Mouse (Mus musculus): Measurements from ENCODE around the gene Mrps7.

DNA sequence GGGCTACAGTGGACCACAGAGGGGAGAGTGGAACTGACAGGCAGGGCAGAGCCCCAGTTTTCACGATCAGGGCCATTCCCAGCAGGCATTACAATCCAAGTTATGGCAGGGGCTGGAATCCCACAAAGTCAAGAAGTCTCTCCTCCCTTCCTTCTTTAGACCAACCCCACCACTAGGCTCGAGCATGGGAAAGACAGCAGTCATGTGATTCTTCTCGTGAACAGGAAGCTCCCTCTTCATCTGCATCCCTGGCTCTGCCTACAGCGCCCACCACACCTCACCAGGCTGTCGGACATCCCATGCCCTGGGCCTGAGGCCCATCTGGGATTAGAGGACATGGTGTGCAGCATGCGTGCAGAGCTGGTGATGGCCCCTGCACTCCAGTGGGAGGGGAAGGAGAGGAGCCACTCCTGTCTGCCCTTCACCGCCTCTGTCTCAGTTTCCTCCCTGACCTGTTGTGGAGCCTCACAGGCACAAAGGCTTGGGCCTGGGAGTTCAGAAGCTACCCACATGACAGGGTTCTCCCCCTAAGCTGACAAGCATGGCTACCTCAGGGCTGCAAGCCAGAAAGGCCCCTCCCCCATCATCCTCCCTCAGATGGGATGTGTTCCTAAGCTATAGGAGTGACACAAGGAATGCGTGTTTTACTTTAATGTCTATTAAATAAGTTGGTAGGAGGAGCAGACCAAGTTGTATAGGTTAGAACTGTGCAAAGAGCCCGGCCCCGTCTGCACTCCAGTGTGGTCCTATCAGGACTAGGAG, 10.8 kb downstream of the Mrps7 start:
- 0 out of 2 replicates have a peak, but pooled peaks have one; percentile 3 for TF ChIP-seq CTCF (conservative IDR thresholded peaks at IDR 0.05; ENCODE audit: low read length)
- no peak for TF ChIP-seq POU5F1 (IDR thresholded peaks at IDR 0.05; ENCODE audit: borderline replicate concordance, low read length)
